Mouse (Mus musculus) G1E (cell line): Measurements from ENCODE around the gene Pdzd2.

ENCODE experiments used
- CTCF ChIP-seq: IDR thresholded peaks from 2 replicates; pipeline ENCODE4 v1.5.1; 2012; ENCODE audit warnings: low read depth, low read length, inconsistent platforms, mixed read lengths
- GATA2 ChIP-seq: IDR thresholded peaks from 2 replicates; pipeline ENCODE4 v1.6.1; 2012; ENCODE audit warnings: low read depth, low read length, inconsistent platforms, borderline replicate concordance
- TAL1 ChIP-seq: conservative IDR thresholded peaks from 2 replicates; pipeline ENCODE4 v1.6.1; 2012; ENCODE audit warnings: low read depth, low read length, inconsistent platforms, mixed read lengths

GRCm38 (mm10) chr15:12427818-12428217 is 311.9 kb downstream of the Pdzd2 start:
- TF ChIP-seq CTCF (no peak), TAL1 (no peak), GATA2 (no peak)
